Mouse (Mus musculus): Measurements from ENCODE around the gene Btbd19. TPM values are rescaled to one million over a fixed set of nuclear protein-coding genes. Genes with fewer than 3 reads are reported as not detected.

Btbd19 gene
- polyA plus RNA-seq, 1 experiment from 2014 or later: 3.2 TPM

DNA sequence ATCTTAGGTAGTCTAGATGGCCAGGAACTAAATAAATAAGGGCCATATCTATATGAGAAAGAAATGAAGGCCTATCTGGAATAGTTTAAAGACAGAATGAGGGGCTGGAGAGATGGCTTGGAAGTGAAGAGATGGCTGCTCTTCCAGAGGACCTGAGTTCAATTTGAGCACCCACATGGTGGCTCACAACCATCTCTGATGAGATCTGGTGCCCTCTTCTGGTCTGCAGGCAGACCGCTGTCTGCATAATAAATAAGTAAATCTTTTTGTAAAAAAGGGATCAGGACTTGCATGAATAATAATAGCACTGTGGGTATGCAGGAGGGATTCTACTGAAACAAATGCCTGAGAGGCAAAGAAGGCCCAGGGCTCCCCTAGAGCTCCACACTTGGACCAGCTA lies 12.3 kb downstream of the Btbd19 start:
- no peak overlapping the region for H3K27ac ChIP-seq (replicated peaks)
- H3K27me3 ChIP-seq: no peaks in the 10 kb centered on the region
- no peak overlapping the region for H3K4me2 ChIP-seq
- no peaks in the 10 kb centered on the region for H3K36me3 ChIP-seq (replicated peaks)
- 0 out of 2 replicates have a peak, but pooled peaks cover 4% of the 10 kb centered on the region for H3K4me1 ChIP-seq (replicated peaks)
- no peak overlapping the region for H3K9ac ChIP-seq
- ATAC-seq (ENCODE audit: insufficient read depth): no peak
- H3K9me3 ChIP-seq (replicated peaks): no peaks in the 10 kb centered on the region
- 93% methylated on average over 1 of the region's 1 CpGs for WGBS (ENCODE audit: insufficient replicate concordance)
- no peak overlapping the region for H3K4me3 ChIP-seq (replicated peaks)

GRCm38 (mm10) chr4:117110985-117111384 lies 14.5 kb downstream of the Btbd19 start:
- Histone ChIP-seq H3K4me2 (no peak overlapping the region), H3K27me3 (no peaks in the 10 kb centered on the region), H3K4me3 (replicated peaks) (no peak overlapping the region), H3K9me3 (replicated peaks) (no peaks in the 10 kb centered on the region), H3K36me3 (replicated peaks) (no peaks in the 10 kb centered on the region), H3K9ac (no peak overlapping the region), H3K4me1 (replicated peaks) (no peaks in the 10 kb centered on the region), H3K27ac (replicated peaks) (no peak overlapping the region)
- 70% methylated on average over 11 of the region's 11 CpGs for WGBS (ENCODE audit: insufficient replicate concordance)
- no peak for ATAC-seq (ENCODE audit: insufficient read depth)

- Histone ChIP-seq H3K4me3 (replicated peaks) (no peak overlapping the region), H3K4me2 (no peak overlapping the region), H3K27me3 (no peaks in the 10 kb centered on the region), H3K9me3 (replicated peaks) (no peaks in the 10 kb centered on the region), H3K36me3 (replicated peaks) (no peaks in the 10 kb centered on the region), H3K9ac (no peak overlapping the region), H3K4me1 (replicated peaks) (no peaks in the 10 kb centered on the region), H3K27ac (replicated peaks) (no peak overlapping the region)
- WGBS (ENCODE audit: insufficient replicate concordance): 86% methylated on average over 13 of the region's 13 CpGs
- ATAC-seq (ENCODE audit: insufficient read depth): no peak
Measured at GRCm38 (mm10) chr4:117110249-117110648, 15.3 kb downstream of the Btbd19 start.

DNA sequence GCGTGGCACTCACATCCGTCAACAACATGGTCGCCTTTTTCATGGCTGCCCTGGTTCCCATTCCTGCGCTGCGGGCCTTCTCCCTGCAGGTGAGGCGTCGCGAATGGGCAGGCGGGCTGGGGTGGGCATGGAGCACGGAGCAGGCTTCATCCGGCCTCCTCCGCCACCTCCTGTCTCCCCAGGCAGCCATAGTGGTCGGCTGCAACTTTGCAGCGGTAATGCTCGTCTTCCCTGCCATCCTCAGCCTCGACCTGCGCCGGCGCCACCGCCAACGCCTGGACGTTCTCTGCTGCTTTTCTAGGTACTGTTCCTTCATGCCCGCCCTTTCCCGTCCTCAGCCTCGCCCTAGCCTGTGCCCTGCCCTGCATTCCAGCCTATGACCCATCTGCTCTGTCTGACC lies 16.2 kb downstream of the Btbd19 start:
- Histone ChIP-seq H3K4me1 (replicated peaks) (no peaks in the 10 kb centered on the region), H3K27ac (replicated peaks) (no peak overlapping the region), H3K4me2 (no peak overlapping the region), H3K36me3 (replicated peaks) (no peaks in the 10 kb centered on the region), H3K27me3 (no peaks in the 10 kb centered on the region; the same call in 1 of the 2 replicates), H3K9ac (no peak overlapping the region), H3K9me3 (replicated peaks) (no peaks in the 10 kb centered on the region), H3K4me3 (replicated peaks) (no peak overlapping the region)
- 87% methylated on average over 25 of the region's 25 CpGs for WGBS (ENCODE audit: insufficient replicate concordance)
- ATAC-seq (ENCODE audit: insufficient read depth): no peak

DNA sequence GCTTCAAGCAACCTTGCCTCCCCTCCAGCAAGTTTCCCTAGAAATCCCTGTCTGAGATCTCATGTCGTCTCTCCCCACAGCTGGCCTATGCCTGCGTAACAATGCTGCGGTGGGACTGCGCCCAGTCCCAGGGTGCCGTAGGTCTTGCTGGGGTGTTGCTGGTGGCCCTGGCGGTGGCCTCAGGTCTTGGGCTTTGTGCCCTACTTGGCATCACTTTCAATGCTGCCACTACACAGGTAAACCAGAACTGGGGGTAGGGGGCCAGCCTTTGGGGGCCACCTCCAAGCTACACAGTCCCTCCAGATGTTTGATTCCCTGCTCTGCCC lies 17.0 kb downstream of the Btbd19 start:
- Histone ChIP-seq H3K9me3 (replicated peaks) (no peaks in the 10 kb centered on the region), H3K4me2 (no peak overlapping the region), H3K27me3 (no peaks in the 10 kb centered on the region; the same call in 1 of the 2 replicates), H3K4me1 (replicated peaks) (no peaks in the 10 kb centered on the region), H3K36me3 (replicated peaks) (no peaks in the 10 kb centered on the region), H3K9ac (no peak overlapping the region), H3K4me3 (replicated peaks) (no peak overlapping the region), H3K27ac (replicated peaks) (no peak overlapping the region)
- ATAC-seq (ENCODE audit: insufficient read depth): no peak
- WGBS (ENCODE audit: insufficient replicate concordance): 78% methylated on average over 6 of the region's 6 CpGs

- no peaks in the 10 kb centered on the region for H3K36me3 ChIP-seq (replicated peaks)
- WGBS (ENCODE audit: insufficient replicate concordance): 80% methylated on average over 18 of the region's 18 CpGs
- no peak overlapping the region for H3K9ac ChIP-seq
- H3K4me1 ChIP-seq (replicated peaks): no peaks in the 10 kb centered on the region
- no peak overlapping the region for H3K27ac ChIP-seq (replicated peaks)
- H3K27me3 ChIP-seq: no peaks in the 10 kb centered on the region; the same call in 1 of the 2 replicates
- H3K9me3 ChIP-seq (replicated peaks): no peaks in the 10 kb centered on the region
- ATAC-seq (ENCODE audit: insufficient read depth): no peak
- no peak overlapping the region for H3K4me2 ChIP-seq
- no peak overlapping the region for H3K4me3 ChIP-seq (replicated peaks)
Measured at GRCm38 (mm10) chr4:117107813-117108523, 17.6 kb downstream of the Btbd19 start.

DNA sequence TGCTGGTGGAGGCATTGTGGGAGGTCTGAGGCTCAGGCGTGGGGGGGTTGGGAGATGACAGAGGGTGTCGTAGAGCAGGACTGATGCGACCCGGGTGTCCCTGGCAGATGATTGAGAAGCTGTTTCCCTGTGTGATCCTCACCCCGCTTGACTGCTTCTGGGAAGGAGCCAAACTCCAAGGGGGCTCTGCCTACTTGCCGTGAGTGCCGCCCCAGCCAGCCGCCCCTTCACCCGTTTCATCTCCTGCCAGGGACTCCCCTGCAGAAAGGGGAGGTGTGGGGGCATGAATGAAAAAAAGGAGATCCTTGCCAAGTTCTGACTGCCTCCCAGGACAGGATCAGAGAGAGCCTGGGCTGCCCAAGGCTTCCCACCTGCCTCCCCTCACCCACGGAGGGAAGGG lies 20.4 kb downstream of the Btbd19 start:
- Histone ChIP-seq H3K9ac (no peak overlapping the region), H3K4me2 (no peak overlapping the region), H3K9me3 (replicated peaks) (no peaks in the 10 kb centered on the region), H3K4me3 (replicated peaks) (no peak overlapping the region), H3K27ac (replicated peaks) (no peak overlapping the region), H3K36me3 (replicated peaks) (no peaks in the 10 kb centered on the region), H3K4me1 (replicated peaks) (no peaks in the 10 kb centered on the region), H3K27me3 (no peaks in the 10 kb centered on the region; the same call in 1 of the 2 replicates)
- WGBS (ENCODE audit: insufficient replicate concordance): 72% methylated on average over 10 of the region's 10 CpGs
- no peak for ATAC-seq (ENCODE audit: insufficient read depth)

GRCm38 (mm10) chr4:117104672-117105071 lies 20.9 kb downstream of the Btbd19 start:
- H3K27me3 ChIP-seq: no peaks in the 10 kb centered on the region; the same call in 1 of the 2 replicates
- no peak for ATAC-seq (ENCODE audit: insufficient read depth)
- no peak overlapping the region for H3K27ac ChIP-seq (replicated peaks)
- H3K9me3 ChIP-seq (replicated peaks): no peaks in the 10 kb centered on the region
- no peaks in the 10 kb centered on the region for H3K36me3 ChIP-seq (replicated peaks)
- 59% methylated on average over 10 of the region's 10 CpGs for WGBS (ENCODE audit: insufficient replicate concordance)
- no peak overlapping the region for H3K9ac ChIP-seq
- H3K4me2 ChIP-seq: no peak overlapping the region
- no peak overlapping the region for H3K4me3 ChIP-seq (replicated peaks)
- no peaks in the 10 kb centered on the region for H3K4me1 ChIP-seq (replicated peaks)

GRCm38 (mm10) chr4:117101218-117101617 lies 24.3 kb downstream of the Btbd19 start:
- Histone ChIP-seq H3K4me2 (no peak overlapping the region), H3K27me3 (peaks cover 28% of the 10 kb centered on the region), H3K9ac (no peak overlapping the region), H3K4me1 (replicated peaks) (peaks cover 8% of the 10 kb centered on the region), H3K9me3 (replicated peaks) (no peaks in the 10 kb centered on the region), H3K27ac (replicated peaks) (no peak overlapping the region), H3K36me3 (replicated peaks) (no peaks in the 10 kb centered on the region), H3K4me3 (replicated peaks) (no peak overlapping the region)
- WGBS (ENCODE audit: insufficient replicate concordance): 38% methylated on average over 7 of the region's 7 CpGs
- ATAC-seq (ENCODE audit: insufficient read depth): no peak

DNA sequence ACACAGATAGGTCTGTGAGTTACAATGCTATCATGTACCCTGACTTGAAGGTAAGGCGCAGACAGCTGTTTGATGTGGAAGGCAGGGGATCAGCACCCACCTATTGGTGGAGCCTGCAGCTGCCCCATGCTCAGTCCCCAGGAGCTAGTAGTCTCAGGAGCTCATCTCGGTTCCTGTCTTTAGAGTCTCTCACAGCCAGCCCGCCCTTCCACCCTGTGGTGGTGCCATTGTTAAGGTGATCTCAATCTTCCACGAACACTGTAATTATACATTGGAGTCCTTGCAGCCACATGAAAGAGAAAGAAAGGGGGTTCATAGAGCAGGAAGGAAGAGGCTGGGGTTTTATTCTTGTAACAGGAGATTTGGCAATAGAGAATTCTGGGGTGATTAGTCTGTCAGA lies 25.5 kb downstream of the Btbd19 start:
- Histone ChIP-seq H3K4me3 (replicated peaks) (no peak overlapping the region), H3K27ac (replicated peaks) (no peak overlapping the region), H3K9me3 (replicated peaks) (no peaks in the 10 kb centered on the region), H3K9ac (no peak overlapping the region), H3K4me1 (replicated peaks) (peaks cover 18% of the 10 kb centered on the region), H3K4me2 (no peak overlapping the region), H3K36me3 (replicated peaks) (no peaks in the 10 kb centered on the region), H3K27me3 (peaks cover 40% of the 10 kb centered on the region)
- ATAC-seq (ENCODE audit: insufficient read depth): no peak
- WGBS (ENCODE audit: insufficient replicate concordance): 59% methylated on average over 4 of the region's 4 CpGs

DNA sequence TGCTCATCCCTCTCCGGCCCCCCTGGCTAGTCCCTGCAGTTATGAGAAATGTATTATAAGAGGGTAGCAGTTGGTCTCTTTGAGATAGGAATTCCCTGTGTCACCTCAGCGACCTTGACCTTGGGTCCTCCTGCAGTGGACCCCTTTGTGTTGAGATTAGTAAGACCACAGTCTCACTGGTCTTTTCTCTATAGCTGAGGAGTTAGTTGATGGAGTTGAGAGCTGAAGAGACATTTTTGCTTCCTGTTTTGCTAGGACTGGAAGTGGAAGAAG lies 26.8 kb downstream of the Btbd19 start:
- no peak for ATAC-seq (ENCODE audit: insufficient read depth)
- Histone ChIP-seq H3K27me3 (peaks cover 52% of the 10 kb centered on the region), H3K4me1 (replicated peaks) (peaks cover 18% of the 10 kb centered on the region), H3K4me3 (replicated peaks) (no peak overlapping the region), H3K4me2 (no peak overlapping the region), H3K36me3 (replicated peaks) (no peaks in the 10 kb centered on the region), H3K27ac (replicated peaks) (no peak overlapping the region), H3K9ac (no peak overlapping the region), H3K9me3 (replicated peaks) (no peaks in the 10 kb centered on the region)
- 59% methylated on average over 2 of the region's 2 CpGs for WGBS (ENCODE audit: insufficient replicate concordance)
